Mouse (Mus musculus): ENCODE measurements around the gene Slc35e4. TPM values are rescaled to one million over a fixed set of nuclear protein-coding genes. Genes with fewer than 3 reads are reported as not detected.

The Slc35e4 gene
- polyA plus RNA-seq, 1 experiment = 8.1 TPM

DNA sequence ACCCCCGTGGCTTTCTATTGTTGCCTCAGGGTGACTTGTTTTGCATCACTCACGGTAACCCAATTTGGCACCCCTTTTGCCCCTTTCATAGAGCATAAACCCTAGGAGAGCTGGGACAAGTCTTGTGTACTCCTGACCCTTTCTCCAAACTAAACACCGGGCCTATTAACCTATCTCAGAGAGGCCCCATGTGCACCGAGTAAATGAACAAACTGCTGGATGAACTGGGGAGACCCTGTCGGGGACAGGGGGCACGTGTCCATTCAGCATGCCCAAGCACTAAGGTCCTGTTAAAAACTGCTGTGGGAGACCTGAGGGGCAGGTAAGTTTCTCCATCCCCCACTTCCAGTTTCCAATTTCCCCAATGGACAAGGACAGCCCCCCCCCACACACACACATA, 16.5 kb upstream of the Slc35e4 start:
- H3K4me3 ChIP-seq (ENCODE audit: insufficient read depth, low read depth, low read length) = peak overlapping the region; percentile 78
- no peaks in the 10 kb centered on the region for H3K27me3 ChIP-seq (replicated peaks; ENCODE audit: control insufficient read depth, insufficient read depth, low read length)
- DNase-seq = peak; percentile 60
- peaks cover 2% of the 10 kb centered on the region; the same call in 1 of the 2 replicates for H3K36me3 ChIP-seq (ENCODE audit: control insufficient read depth, insufficient read depth, low read length)
- TF ChIP-seq CTCF (conservative IDR thresholded peaks at IDR 0.05; ENCODE audit: insufficient read depth, insufficient read length, low read depth, low read length) (no peak), POLR2A (IDR thresholded peaks at IDR 0.05; ENCODE audit: low read depth, low read length) (no peak)
- whole genome bisulfite sequencing = 22% methylated on average over 6 of the region's 6 CpGs
- peak overlapping the region; percentile 86 for H3K27ac ChIP-seq (ENCODE audit: insufficient read depth, low read depth, low read length)
- H3K4me1 ChIP-seq (ENCODE audit: control insufficient read depth, insufficient read depth, low read length) = peaks cover 22% of the 10 kb centered on the region

DNA sequence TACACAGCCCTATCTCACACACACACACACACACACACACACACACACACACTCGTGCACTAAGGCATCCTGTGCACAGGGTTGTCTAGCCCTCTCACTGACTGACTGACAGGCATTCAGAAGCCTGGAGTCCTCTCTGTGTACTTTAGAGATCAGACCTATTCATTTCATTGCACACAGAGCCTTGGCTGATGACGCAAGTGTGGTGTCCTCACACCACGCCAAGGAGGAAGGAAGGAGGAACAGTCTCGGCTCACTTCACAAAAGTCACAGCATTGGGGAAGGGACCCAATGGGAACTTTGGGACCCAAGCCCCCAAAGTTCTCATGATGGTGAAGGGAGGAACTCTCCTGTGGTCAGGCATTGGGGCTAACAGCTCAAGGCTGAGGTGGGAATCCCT, 15.6 kb upstream of the Slc35e4 start:
- H3K4me1 ChIP-seq (ENCODE audit: control insufficient read depth, insufficient read depth, low read length) = peaks cover 16% of the 10 kb centered on the region
- TF ChIP-seq POLR2A (IDR thresholded peaks at IDR 0.05; ENCODE audit: low read depth, low read length) = no peak
- no peak for TF ChIP-seq CTCF (conservative IDR thresholded peaks at IDR 0.05; ENCODE audit: insufficient read depth, insufficient read length, low read depth, low read length)
- H3K36me3 ChIP-seq (ENCODE audit: control insufficient read depth, insufficient read depth, low read length) = peaks cover 6% of the 10 kb centered on the region; the same call in 1 of the 2 replicates
- peak overlapping the region; percentile 86; the same call in 1 of the 2 replicates for H3K27ac ChIP-seq (ENCODE audit: insufficient read depth, low read depth, low read length)
- peak overlapping the region; percentile 78 for H3K4me3 ChIP-seq (ENCODE audit: insufficient read depth, low read depth, low read length)
- H3K27me3 ChIP-seq (replicated peaks; ENCODE audit: control insufficient read depth, insufficient read depth, low read length) = no peaks in the 10 kb centered on the region
- DNase-seq = peak; percentile 51
- WGBS = 31% methylated on average over 4 of the region's 4 CpGs

- H3K4me1 ChIP-seq (ENCODE audit: control insufficient read depth, insufficient read depth, low read length) = no peaks in the 10 kb centered on the region; the same call in 1 of the 2 replicates
- no peaks in the 10 kb centered on the region for H3K27me3 ChIP-seq (replicated peaks; ENCODE audit: control insufficient read depth, insufficient read depth, low read length)
- no peak for DNase-seq
- peaks cover 11% of the 10 kb centered on the region for H3K36me3 ChIP-seq (ENCODE audit: control insufficient read depth, insufficient read depth, low read length)
- TF ChIP-seq POLR2A (IDR thresholded peaks at IDR 0.05; ENCODE audit: low read depth, low read length) (no peak), CTCF (conservative IDR thresholded peaks at IDR 0.05; ENCODE audit: insufficient read depth, insufficient read length, low read depth, low read length) (no peak)
- WGBS = 93% methylated on average over 10 of the region's 10 CpGs
- H3K4me3 ChIP-seq (ENCODE audit: insufficient read depth, low read depth, low read length) = no peak overlapping the region
- H3K27ac ChIP-seq (ENCODE audit: insufficient read depth, low read depth, low read length) = no peak overlapping the region
Observed at GRCm38 (mm10) chr11:3925916-3926315, 11.5 kb upstream of the Slc35e4 start.

GRCm38 (mm10) chr11:3922731-3923130, 8.3 kb upstream of the Slc35e4 start:
- no peak for TF ChIP-seq POLR2A (IDR thresholded peaks at IDR 0.05; ENCODE audit: low read depth, low read length)
- TF ChIP-seq CTCF (conservative IDR thresholded peaks at IDR 0.05; ENCODE audit: insufficient read depth, insufficient read length, low read depth, low read length) = no peak
- no peak overlapping the region for H3K4me3 ChIP-seq (ENCODE audit: insufficient read depth, low read depth, low read length)
- H3K27me3 ChIP-seq (replicated peaks; ENCODE audit: control insufficient read depth, insufficient read depth, low read length) = no peaks in the 10 kb centered on the region
- peaks cover 12% of the 10 kb centered on the region for H3K36me3 ChIP-seq (ENCODE audit: control insufficient read depth, insufficient read depth, low read length)
- DNase-seq = no peak
- H3K4me1 ChIP-seq (ENCODE audit: control insufficient read depth, insufficient read depth, low read length) = no peaks in the 10 kb centered on the region; the same call in 1 of the 2 replicates
- H3K27ac ChIP-seq (ENCODE audit: insufficient read depth, low read depth, low read length) = no peak overlapping the region
- 95% methylated on average over 6 of the region's 6 CpGs for whole genome bisulfite sequencing

- Histone ChIP-seq H3K4me1 (ENCODE audit: control insufficient read depth, insufficient read depth, low read length) (no peaks in the 10 kb centered on the region; the same call in 1 of the 2 replicates), H3K36me3 (ENCODE audit: control insufficient read depth, insufficient read depth, low read length) (peaks cover 12% of the 10 kb centered on the region), H3K4me3 (ENCODE audit: insufficient read depth, low read depth, low read length) (no peak overlapping the region), H3K27ac (ENCODE audit: insufficient read depth, low read depth, low read length) (no peak overlapping the region), H3K27me3 (replicated peaks; ENCODE audit: control insufficient read depth, insufficient read depth, low read length) (no peaks in the 10 kb centered on the region)
- TF ChIP-seq CTCF (conservative IDR thresholded peaks at IDR 0.05; ENCODE audit: insufficient read depth, insufficient read length, low read depth, low read length) (no peak), POLR2A (IDR thresholded peaks at IDR 0.05; ENCODE audit: low read depth, low read length) (no peak)
- DNase-seq = no peak
- WGBS = 95% methylated on average over 9 of the region's 9 CpGs
Observed at GRCm38 (mm10) chr11:3922115-3922514, 7.7 kb upstream of the Slc35e4 start.

DNA sequence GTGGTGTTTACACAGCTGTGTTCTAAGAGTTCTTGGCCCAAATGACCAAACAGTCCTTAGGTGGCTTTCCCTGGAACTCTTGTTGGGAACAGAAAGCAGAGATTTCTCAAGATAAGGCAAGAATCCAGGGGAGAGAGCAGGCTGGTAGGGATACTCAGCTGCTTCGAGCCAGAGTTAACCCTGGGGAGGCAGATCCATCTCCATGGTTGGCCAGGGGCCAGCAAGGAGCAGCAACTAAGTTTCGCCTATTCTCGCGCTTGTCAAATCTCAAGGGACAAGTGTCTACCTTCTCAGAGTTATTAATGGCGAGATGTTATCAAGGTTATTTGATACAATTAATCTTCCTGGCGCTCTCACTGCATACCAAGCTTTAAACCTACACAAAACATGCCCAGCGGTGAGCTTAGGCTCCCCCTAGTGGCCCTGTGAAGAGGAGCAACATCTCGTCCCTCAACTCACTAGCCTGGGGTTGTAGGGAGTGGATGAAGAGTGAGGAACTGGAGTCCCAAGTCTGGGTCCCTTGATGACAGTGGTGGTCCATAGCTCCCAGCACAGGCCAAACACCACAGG, 6.9 kb upstream of the Slc35e4 start:
- no peak for TF ChIP-seq POLR2A (IDR thresholded peaks at IDR 0.05; ENCODE audit: low read depth, low read length)
- TF ChIP-seq CTCF (conservative IDR thresholded peaks at IDR 0.05; ENCODE audit: insufficient read depth, insufficient read length, low read depth, low read length) = peak; percentile 82
- Histone ChIP-seq H3K27ac (ENCODE audit: insufficient read depth, low read depth, low read length) (no peak overlapping the region), H3K27me3 (replicated peaks; ENCODE audit: control insufficient read depth, insufficient read depth, low read length) (no peaks in the 10 kb centered on the region), H3K4me1 (ENCODE audit: control insufficient read depth, insufficient read depth, low read length) (no peaks in the 10 kb centered on the region), H3K36me3 (ENCODE audit: control insufficient read depth, insufficient read depth, low read length) (peaks cover 10% of the 10 kb centered on the region), H3K4me3 (ENCODE audit: insufficient read depth, low read depth, low read length) (no peak overlapping the region)
- DNase-seq = peak; percentile 57
- WGBS = 28% methylated on average over 8 of the region's 8 CpGs

DNA sequence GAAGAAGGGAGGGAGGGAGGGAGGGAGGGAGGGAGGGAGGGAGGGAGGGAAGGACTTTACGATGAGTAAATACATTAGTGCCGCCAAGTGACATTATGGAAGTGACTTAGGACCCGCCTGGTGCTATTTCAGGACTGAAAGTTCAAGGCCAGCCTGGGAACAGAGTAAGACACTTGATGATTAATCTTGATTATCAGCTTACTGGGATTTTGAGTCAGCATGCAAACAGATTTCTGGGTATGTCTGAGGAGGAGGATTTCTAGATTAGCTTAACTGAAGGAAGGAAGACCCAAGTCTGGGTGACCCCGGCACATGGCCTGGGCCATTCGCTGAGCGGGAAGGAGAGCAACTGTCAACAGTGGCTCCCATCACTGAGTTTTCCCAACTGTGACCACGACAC, 6.0 kb upstream of the Slc35e4 start:
- TF ChIP-seq POLR2A (IDR thresholded peaks at IDR 0.05; ENCODE audit: low read depth, low read length) (no peak), CTCF (conservative IDR thresholded peaks at IDR 0.05; ENCODE audit: insufficient read depth, insufficient read length, low read depth, low read length) (no peak)
- 90% methylated on average over 7 of the region's 7 CpGs for WGBS
- Histone ChIP-seq H3K27me3 (replicated peaks; ENCODE audit: control insufficient read depth, insufficient read depth, low read length) (no peaks in the 10 kb centered on the region), H3K27ac (ENCODE audit: insufficient read depth, low read depth, low read length) (no peak overlapping the region), H3K36me3 (ENCODE audit: control insufficient read depth, insufficient read depth, low read length) (peaks cover 6% of the 10 kb centered on the region), H3K4me3 (ENCODE audit: insufficient read depth, low read depth, low read length) (no peak overlapping the region), H3K4me1 (ENCODE audit: control insufficient read depth, insufficient read depth, low read length) (no peaks in the 10 kb centered on the region)
- DNase-seq = no peak

Data from kidney, adult 2 months (tissue).